Mouse (Mus musculus) liver, adult 2 months (tissue): Measurements from ENCODE around the gene 2310030G06Rik.

Source experiments
- CTCF ChIP-seq: fragments of 200-500 bp; IDR thresholded peaks from 2 replicates; pipeline ENCODE4 v1.5.1; 2011; ENCODE audit warnings: low read depth, low read length, control low read depth
- POLR2A ChIP-seq: fragments of 200-500 bp; IDR thresholded peaks from 2 replicates; pipeline ENCODE4 v1.6.1; 2011; ENCODE audit warnings: low read length, control low read depth; ENCODE audit not compliant: insufficient read depth; ENCODE audit errors: extremely low read depth

DNA sequence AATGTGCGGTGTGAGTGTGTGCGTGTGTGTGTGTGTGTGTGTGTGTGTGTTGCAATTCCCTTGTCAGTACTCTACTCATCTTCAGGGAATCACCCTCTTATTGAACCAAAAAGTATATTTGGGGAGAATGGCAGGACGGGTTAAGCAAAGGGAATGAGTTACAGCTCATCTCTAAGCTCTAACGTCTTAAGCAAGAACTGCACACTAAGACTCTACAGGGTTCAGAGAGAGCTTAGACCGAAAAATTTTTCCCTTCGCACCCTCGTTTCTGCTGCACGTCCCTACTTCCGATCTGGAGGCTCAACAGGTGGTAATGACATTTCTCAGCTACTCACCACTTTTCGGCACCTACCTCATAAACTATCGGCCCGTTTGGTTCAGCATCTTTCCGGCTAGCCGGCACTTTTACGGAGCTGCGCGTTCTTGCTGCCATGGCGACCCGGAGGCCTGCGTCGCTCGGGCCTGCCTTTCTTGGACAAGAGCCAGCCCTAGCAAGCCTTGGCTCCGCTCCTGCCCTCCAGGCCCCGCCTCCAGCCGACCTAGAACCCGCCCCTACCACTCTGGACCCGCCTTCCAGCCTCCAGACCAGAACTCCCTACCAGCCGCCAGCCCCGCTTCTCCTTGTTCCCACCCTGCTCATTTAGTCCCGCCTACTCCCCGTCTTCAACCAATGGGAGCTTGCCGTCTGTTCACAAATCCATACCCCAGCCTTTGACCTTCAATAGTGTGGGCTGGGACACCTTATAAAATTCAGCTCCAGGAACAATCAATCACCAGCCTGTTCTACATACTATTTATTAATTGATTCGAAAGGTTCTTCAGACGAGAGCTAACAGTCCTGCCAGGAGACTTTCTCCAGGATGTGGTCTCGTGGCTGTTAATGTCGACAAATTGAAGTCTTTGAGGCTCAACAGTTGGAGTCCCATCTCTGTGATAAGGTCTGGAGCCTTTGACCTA, 7.1 kb downstream of the 2310030G06Rik start, which contains the start of gene Dixdc1:
- TF ChIP-seq CTCF = no peak
- TF ChIP-seq POLR2A = no peak
